Mouse (Mus musculus): ENCODE measurements at regions not wholly inside any gene's neighbourhood (a gene's known extent, or its start where the extent isn't known, plus 50 kb on each side); places are given as distances from the start of the nearest gene placed in this dataset.

DNA sequence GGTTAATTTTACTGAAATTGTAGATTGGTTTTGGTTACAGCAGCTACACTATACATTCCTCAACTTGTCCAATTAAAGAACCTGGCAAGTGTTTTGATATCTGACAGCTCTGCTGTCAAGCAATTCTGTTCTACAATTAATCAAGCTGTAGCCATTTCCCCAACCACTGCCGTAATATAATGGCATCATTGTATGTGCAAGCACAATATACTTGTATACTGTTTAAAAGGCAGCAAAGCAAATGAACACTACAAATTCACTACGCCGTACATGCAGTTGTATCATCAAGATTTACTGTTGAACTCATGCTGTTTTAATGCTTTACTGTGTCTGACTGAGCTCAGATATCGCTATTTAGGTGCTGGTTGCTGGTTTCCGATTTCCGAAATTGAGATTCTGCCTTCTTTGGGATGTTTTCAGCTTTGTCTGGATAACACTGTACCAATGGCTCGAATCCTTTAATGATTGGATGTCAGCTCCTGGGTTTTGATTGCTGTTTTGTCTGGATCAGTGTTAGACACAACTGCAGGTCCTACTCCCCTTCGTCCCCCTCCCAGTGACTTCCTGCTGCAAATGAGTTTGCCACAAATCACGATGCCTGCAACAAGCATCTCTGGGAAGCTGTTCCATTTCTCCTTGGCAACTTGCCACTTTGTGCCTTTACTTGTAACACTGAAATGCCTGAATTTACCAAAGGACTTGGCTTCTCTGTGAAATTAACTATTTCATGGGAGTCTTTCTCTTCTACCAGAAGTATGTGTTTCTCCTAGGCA lies 294.4 kb upstream of the Tank start:
- TF ChIP-seq TCF12 (IDR thresholded peaks at IDR 0.05; ENCODE audit: insufficient read depth, poor library complexity, severe bottlenecking) (no peak), SRF (IDR thresholded peaks at IDR 0.05; ENCODE audit: control insufficient read depth, insufficient read length, low read depth) (no peak), POLR2AphosphoS2 (IDR thresholded peaks at IDR 0.05; ENCODE audit: insufficient read length, low read depth) (no peak), MAX (IDR thresholded peaks at IDR 0.05; ENCODE audit: low read depth) (no peak), POLR2A (IDR thresholded peaks at IDR 0.05; ENCODE audit: insufficient read length, low read depth) (no peak), USF1 (IDR thresholded peaks at IDR 0.05; ENCODE audit: low read depth) (no peak), MYOG (IDR thresholded peaks at IDR 0.05; ENCODE audit: control insufficient read depth in 1 of 3, insufficient read depth in 1 of 3, insufficient read length in 2 of 3, low read depth in 2 of 3) (no peak), E2F4 (IDR thresholded peaks at IDR 0.05; ENCODE audit: insufficient read depth) (no peak), CEBPB (IDR thresholded peaks at IDR 0.05; ENCODE audit: insufficient read depth, poor library complexity, severe bottlenecking) (no peak), MYOD1 (IDR thresholded peaks at IDR 0.05; ENCODE audit: control insufficient read depth in 1 of 3, insufficient read length in 2 of 3, low read depth in 2 of 3) (no peak), TCF3 (IDR thresholded peaks at IDR 0.05; ENCODE audit: insufficient read length, low read depth) (no peak)
